Mouse (Mus musculus) MEL (cell line): ENCODE results near the gene Tmem255b.

ENCODE experiments used
- CTCF ChIP-seq, 3 experiments: IDR thresholded peaks in 2 of 3; conservative IDR thresholded peaks in 1 of 3; 2 replicates each; pipeline ENCODE4 v1.5.1; 2011 to 2012; ENCODE audit warnings: low read length in 3 of 3, low read depth in 2 of 3, mild to moderate bottlenecking in 2 of 3, improper control_type of control experiment in 1 of 3, inconsistent platforms in 1 of 3, mixed read lengths in 1 of 3, moderate library complexity in 1 of 3; ENCODE audit not compliant: control insufficient read depth in 1 of 3, insufficient read depth in 1 of 3, poor library complexity in 1 of 3, severe bottlenecking in 1 of 3
- KAT2A ChIP-seq: conservative IDR thresholded peaks from 2 replicates; pipeline ENCODE4 v1.6.1; 2012; ENCODE audit warnings: low read depth, low read length, improper control_type of control experiment, inconsistent platforms
- TAL1 ChIP-seq: IDR thresholded peaks from 2 replicates; pipeline ENCODE4 v1.6.1; 2012; ENCODE audit warnings: mild to moderate bottlenecking, inconsistent platforms, low read length, moderate library complexity, mixed read lengths
- UBTF ChIP-seq: IDR thresholded peaks from 2 replicates; pipeline ENCODE4 v1.6.1; 2012; ENCODE audit warnings: low read depth, mild to moderate bottlenecking, inconsistent platforms, low read length, improper control_type of control experiment, moderate library complexity, borderline replicate concordance; ENCODE audit not compliant: insufficient read depth

- TF ChIP-seq TAL1 (no peak), CTCF (IDR thresholded peaks at IDR 0.05 in 2 of 3, conservative IDR thresholded peaks at IDR 0.05 in 1 of 3; ENCODE audit: control insufficient read depth in 1 of 3, insufficient read depth in 1 of 3, low read depth in 2 of 3, low read length in 3 of 3, poor library complexity in 1 of 3, severe bottlenecking in 1 of 3) (no peak), KAT2A (no peak), UBTF (no peak)
Measured at GRCm38 (mm10) chr8:13493858-13494631, 59.1 kb downstream of the Tmem255b start, which contains the start of gene Gas6.
